Mouse (Mus musculus) fat pad, adult 2 months (tissue): ENCODE results near the gene Kcnn3.

Experiments used
- DNase-seq: peaks from one replicate; pipeline ENCODE4 v3.0.0-alpha.2; 2011; ENCODE audit warnings: low read depth, low spot score; ENCODE audit errors: extremely low read depth

Kcnn3 gene

DNA sequence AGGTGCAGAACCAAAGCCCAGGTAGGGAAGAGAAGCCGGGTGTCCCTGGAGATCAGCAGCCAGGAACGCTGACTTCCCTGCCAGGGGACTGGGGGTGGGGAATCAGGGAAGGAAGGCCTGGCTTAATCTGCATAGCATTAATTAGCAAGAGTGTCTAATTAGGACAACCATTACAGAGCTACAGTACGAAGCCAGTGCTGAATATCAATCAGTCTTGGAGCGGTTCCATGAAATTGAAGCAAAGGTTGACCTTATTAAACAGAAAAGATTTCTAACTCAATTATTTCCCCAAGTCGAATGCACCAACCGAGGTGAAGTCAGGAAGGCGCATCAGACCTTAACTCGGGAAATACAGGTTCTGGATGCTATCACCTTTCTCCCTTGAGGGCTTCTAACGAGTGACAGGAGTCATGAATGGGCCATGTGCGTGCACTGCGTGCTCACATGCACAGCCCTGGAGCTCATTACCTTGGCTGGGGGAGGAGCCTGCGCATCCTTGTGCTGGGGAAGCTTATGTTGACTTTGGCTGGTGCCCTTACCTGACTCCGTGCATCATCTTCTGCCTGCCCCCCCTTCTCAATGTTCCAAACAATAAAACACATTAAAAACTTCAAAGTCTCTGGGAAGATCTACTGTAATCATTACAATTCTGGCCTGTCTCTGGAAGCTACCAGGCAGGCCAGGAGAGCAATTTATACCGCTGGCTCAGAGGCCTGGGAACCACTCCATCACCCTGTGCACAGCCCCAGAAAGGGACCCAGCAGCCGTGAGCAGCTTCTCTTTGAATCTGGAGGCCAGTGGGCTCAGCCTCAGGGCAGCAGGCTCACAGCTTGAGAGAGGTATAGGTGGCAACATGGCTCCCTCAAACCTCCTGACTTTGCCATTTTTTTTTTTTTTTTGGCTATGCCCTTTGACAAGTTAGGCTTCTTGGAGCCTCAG is 39.3 kb downstream of the Kcnn3 start:
- no peak for DNase-seq

DNA sequence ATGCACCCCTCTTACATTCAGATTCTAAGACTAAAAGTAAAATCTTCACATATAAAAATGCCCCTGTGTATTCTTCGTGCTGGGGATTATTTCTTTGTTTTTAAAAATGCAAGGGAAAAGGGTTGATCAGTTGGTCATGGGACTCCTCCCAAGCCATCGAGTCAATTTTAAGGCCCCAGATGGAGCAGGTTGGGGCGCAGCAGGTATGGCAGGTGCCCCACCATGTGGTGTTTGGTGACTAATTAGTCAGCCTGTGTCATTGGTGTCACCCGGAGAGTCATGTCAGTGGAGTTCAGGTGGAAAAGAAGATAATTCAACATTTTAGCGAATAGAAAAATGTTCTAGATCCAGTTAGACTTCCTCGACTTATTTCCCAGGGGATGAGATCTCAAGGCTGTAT is 41.4 kb downstream of the Kcnn3 start:
- no peak for DNase-seq

DNA sequence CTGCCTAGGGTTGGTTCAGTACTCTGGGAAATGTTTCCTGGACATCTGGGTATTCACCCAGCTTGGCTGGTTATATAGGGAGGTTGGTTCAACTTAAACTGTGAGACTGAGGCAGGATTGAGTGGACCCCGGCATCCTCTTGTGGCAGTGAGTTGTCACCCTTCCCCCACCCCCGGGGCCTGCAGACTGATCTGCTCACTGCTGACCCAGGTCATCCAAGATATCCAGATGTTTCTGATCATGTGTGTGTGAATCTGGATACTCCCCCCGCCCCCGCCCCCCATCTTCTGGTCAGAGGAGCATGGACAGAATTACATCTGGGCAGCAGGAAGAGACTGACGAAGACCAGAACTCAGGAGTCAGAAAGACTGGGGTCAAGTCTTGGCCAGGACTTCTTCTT is 45.4 kb downstream of the Kcnn3 start:
- no peak for DNase-seq

DNA sequence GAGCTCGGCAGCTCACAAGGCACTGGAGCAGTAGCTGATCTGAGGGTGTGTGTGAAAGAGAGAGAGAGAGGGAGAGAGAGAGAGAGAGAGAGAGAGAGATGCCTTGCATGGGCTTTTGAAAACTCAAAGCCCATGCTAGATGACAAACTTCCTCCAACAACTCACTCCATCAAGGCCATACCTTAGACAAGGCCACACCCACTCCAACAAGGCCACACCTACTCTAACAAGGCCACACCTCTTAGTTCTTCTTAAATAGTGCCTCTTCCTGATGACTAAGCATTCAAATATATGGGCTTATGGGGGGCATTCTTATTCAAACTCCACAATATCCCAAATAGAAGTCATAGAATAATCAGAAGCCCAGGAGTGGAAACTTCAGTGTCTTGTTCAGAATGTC is 49.1 kb downstream of the Kcnn3 start:
- DNase-seq, result no peak

DNA sequence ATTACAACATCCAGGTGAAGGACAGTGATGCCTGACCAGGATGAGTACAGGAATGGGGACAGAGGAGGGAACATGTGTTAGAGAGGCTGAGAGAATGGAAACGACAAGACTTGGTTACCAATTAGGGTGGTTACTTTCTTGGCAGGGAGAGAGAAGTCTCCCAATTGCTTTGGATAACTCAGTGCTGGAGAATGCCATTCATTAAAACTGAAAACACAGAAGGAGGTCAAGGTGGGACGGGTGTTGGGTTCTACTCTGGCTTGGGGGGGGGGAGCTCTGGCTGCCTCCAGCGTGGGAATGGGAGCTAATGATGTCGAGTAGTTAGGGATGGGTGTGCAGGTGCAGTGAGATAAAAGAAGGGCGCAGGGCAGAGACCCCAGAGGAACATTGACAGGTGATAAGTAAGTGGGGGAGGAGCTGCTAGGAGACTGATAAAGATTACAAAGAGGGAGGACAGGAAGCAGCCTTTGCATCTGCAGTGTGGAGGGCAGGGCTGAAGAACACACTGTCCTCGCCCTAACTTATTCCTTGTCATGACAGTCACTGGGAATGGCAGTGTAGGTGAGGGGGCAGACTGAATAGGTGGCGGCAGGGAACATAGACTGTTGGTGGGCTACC is 49.9 kb downstream of the Kcnn3 start:
- no peak for DNase-seq

DNA sequence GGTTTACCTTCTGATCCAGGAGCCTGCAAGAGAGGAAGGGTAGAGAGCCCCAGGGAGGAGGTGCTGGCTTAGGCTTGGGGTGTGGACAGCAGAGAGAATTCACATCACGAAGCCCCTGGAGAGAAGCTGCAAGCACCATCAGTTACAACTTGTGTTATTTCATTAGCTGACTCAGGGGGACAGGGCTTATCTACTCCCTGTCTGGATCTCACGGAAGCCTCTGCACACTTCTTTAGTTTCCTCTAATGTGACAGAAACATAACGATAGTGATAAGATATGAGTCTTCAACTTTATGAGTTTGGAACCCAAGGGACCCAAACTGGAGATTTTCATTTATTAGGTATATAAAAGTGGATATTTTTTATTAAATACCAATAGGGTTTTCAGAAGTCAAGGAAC is 50.4 kb downstream of the Kcnn3 start:
- DNase-seq, result no peak

DNA sequence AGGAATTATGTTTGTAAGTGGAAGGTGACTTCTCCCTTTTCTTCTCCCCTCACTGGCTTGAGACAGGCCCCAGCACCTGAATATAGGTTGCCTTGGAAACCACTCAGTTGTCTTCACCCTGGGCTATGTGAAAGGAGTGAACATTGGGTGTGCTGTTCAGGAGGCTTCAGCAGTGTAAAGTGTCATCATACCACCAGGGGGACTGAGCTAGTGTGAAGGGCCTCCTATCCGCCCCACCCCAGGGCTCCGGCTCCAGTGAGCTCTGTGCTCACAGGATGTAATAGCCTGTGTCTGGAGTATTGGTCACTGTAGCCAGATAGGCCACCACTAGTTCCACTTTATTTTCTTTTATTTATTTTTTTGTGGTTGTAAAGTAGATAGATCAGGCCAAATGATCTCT is 54.3 kb downstream of the Kcnn3 start:
- DNase-seq, result no peak

DNA sequence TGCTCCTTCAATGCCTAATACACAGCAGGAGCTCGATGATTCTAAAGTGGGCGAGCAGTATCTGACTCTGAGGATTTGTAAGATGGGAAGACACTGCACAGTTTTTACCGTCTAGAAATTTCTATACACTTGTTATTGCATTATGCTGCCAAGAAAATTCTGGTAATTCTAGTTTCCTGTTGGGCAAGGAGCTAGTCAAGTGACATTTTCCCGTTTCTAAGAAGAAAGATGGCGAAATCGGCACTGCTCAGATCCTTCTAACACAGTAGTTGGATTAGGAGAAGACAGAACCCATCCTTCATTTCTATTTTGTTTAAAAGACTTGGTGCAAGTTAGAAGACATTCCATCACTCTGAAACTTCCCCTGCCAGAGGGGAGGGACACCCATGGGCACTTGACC is 56.4 kb downstream of the Kcnn3 start:
- peak; percentile 79 for DNase-seq

DNA sequence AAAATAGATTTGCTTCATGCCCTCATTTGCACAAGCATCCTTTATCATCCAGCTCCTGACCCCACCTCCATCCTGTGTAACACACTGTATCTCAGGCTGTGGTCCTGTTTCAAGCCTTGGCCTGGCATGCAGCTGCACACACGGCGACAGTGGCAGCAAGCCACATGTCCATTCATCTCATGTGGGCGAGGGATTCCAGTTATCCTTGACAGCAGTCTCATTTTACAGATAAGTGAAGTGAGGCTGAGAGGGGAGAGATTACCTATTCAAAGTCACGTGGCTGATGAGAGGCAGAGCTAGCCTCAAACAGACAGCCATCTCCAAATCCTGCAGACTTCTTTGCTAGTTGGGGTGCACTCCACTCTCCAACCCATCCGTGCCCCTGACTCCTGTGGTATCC is 57.2 kb downstream of the Kcnn3 start:
- no peak for DNase-seq

DNA sequence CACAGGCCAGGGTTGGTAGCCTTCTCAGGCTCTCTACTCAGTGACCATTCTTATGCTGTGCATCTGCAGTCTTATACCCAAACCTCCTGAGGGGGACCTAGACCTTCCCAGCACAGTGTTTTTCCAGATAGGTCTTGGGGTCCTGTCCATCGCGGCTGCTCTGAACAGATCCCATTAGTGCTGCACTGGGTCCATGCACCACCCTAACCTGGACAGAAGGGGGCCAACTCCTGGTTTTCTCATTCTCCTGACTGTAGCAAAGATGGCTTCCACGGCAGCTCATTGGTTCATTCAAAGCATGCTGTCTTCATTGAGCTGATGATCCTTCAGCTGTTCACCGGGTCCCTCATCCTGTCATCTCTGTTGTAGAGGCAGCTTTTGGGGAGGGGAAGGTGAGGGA is 58.1 kb downstream of the Kcnn3 start:
- DNase-seq, result no peak

DNA sequence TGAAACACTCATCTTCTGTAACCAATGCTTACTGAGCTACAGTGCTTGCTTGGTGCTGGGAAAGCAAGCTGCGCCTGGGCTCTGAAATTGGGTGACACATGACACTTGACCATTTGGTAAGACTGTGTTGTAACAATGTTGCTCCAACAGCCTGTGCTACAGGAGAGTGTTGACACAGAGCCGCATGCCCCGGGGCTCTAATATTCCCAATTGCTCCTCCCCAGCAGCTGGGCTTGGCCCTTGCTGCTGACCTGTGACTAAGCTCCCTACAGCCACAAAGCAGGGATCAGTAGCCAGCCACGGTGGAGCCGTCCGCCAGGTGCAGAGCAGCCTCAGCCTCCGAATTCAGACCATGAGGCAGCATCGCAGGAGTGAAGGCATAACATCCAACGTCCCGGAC is 58.8 kb downstream of the Kcnn3 start:
- DNase-seq, result peak; percentile 74

DNA sequence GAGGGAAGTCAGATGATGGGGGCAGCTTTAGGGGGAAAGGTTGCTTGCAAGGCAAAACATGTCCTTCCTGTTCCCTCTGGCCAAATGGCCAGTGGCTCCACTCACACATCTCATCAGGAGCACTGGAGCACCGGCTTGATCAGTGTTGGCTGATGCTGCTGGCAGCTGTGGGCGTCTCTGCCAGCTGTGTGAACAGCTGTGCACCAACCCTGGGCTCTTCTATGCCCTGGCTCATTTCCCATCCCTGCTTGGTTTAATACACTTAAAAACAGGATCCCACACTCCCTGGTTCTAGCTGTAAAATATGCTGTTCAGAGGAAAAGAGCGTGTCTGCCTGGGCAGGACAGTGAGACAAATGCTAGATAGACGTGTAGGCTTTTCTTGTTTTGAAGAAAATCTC is 64.3 kb downstream of the Kcnn3 start:
- DNase-seq, result no peak

DNA sequence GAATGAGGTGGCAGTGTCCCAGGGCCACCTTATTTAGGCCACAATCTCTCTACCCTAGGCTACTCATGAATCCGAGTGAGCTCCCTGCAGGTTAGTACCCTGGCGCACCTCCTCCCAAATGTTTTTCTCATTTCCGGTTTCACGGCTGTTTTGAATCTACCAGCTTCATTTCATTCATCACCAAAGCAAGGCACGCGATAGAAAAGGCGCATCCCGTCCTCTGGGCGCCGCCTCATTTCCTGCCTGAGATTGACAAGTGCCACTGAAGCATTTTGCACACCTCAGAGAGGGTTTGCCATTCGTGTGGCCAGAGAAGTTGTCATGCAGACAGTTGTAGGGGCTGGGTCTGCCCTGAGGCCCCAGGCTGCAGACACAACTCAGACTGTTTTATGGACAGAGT is 68.5 kb downstream of the Kcnn3 start:
- no peak for DNase-seq

DNA sequence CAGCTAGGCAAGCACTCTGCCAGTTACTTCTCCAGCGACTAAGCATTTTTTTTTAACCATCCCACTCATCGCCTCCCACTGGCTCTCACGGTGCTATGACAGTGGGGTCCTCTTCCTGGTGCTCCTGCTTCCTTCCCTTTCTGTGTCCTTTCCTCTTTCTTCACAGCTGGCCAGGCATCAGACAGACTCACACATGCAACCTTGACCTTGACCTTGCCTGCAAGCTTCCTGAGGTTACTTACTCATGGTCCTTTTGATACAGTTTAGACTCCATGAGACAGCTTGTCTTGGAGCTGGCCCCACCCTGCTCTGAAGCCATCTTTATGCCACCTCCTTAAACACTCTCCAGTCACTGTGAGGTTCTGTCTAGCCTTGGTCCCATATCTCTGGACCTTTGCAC is 69.4 kb downstream of the Kcnn3 start:
- DNase-seq, result no peak

DNA sequence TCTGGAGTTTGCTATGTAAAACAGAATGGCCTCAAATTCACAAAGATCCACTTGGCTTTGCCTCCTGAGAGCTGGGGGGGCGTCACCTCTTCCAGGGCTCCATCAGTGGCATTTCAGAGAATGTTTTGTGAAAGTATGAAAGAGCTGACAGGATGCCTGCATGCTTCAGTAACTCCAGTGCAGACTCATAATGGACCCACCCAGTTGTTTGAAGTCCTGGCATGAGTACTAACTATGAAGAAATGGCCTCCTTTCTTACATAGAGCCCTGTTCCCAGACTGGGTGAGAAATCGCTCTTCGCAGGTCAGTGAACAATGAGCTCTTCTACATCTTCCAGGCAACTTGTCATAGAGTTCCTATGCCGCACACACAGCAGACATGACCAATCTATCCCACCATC is 70.4 kb downstream of the Kcnn3 start:
- DNase-seq, result no peak

DNA sequence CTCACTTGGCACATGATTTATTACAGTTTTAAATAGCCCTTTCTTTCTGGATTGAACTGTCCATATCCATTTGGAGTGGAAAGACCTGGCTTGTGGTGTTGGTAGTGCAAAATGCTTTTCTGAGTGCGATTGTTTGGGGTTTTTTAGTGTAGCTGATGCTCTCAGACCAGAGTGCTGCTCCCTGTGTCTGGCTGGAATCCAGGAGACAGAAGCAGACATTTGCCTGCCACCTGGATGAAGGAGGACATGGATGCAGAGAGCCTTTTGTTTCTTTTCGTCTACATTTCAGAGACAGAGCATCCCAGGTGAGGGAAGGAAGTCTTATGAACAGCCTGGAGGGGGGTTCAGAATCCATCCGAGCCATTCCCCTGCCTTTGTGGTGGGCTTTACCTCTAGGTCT is 71.5 kb downstream of the Kcnn3 start:
- no peak for DNase-seq

DNA sequence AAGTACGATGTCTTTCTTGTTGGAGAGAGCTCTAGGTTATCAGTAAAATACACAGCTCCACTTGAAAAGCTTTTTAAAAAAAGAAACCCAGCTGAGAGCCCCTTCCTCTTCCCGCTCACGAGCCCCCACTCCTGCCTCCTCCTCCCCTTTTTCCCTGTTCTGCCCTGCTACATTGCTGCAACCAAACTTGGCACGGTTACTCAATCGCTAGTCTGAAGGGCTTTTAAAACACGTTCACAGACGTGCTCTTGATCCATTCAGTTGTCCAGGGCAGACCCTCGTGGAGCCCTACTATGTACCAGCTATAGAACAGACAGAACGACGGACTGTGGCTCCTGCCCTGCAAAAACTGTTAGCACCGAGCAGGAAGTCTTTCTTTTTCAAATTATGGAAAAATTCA is 72.8 kb downstream of the Kcnn3 start:
- DNase-seq, result no peak

DNA sequence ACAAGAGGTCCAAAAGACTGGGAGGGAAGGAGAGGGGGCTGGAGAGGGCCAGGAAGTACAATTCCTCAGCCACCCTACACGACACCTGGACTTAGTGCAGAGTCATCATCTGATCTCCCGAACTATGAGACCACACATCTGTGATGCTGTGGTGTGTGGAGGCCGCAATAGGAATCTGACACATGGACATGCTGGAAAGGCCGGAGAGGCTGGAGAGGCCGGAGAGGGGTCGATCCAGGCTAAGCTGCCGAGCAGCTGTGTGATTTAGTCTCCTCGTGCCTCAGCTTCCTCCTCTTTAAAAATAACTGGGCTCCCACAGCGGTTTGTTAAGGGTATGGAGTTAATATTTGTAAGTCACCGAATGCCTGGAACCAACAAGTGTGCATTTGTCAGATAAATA is 73.6 kb downstream of the Kcnn3 start:
- DNase-seq, result no peak

DNA sequence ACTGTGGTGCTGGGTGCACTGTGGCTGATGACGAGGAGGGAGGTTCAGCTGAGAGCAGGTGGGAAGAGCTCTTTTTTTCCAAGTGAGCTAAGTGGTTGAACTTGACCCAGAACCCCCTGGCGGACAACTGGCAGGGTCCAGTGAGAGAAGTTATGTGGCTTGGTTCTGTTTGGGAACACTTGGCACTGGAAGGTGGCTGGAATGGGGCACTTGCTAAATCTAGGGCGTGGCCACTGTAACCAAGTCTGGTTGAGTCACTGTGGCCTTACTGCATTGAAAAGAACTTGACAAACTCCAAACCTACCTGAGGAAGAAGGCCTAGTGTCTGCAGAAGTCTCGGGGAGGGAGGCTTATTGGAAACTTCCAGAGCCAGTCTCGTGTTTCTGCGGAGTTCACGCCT is 78.4 kb downstream of the Kcnn3 start:
- no peak for DNase-seq

DNA sequence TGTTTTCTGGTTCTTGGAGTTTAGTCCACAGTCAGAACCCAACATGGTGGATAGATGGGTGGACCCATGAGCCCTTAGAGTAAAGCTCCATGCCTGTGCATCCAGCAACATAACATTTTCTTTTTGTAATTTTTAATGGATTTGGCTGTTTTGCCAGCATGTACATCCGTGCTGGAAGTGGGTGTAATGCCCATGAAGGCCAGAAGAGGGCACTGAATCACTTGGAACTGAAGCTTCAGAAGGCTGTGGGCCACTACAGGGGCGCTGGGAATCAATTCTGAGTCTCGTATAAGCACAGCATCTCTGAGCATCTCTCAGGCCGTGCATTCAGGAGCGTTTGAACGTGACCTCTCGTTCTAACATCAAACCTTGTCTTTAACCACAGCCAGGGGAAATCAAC is 79.0 kb downstream of the Kcnn3 start:
- no peak for DNase-seq

DNA sequence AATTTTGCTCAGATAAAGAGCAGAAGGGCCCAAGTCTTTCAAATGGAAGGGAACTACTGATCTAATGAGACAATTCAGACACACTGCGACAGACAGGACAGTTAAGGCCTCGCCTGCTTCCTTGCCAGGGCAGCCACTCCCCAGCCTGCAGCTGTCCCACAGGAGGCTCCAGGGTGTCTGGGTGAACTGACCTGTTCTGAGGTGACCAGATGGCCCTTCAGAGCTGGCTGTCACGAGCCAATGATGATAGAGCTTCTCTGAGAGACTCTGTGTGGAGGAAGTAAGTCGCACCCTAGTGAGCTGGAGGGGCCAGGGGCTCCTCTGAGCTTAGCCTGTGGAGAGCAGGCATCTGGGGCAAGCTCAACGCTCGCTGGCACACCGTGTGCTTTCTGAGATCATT is 81.1 kb downstream of the Kcnn3 start:
- no peak for DNase-seq

DNA sequence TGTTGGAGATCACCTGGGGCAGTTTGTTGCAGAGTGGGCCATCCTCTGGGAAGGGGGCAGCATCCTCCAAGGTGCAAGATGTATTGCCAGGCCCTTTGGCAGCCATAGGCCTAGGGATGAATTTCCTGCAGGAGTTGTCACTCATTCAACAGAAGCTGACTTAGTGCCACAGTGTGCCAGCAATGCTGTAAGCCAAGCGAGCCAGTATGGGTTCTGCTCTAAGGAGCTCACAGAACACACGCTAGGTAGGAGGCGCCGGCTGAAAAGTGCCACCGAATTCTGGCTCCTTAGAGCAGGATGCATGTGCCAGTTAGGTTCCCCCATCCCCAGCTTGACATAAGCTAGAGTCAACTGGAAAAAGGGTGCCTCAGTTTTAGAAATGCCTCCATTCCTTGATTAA is 83.3 kb downstream of the Kcnn3 start:
- no peak for DNase-seq

DNA sequence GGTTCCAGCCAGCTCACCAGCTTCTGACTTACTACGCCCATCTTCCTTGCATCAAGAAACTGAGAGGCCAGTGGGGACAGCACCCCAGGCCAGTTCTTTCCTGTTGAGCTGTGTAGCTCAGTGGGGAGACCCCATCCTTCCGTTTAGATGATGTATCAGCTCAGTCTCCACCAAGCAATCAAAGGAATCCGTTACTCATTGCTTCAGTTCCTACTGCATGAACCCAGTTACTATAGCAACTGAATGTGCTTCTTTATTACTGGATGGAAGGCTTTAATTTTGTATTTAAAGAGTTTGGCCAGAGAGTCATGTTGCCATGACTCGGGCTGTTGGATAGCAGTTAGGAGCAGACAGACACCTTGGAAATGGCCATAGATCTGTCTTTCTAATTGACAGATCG is 85.3 kb downstream of the Kcnn3 start:
- no peak for DNase-seq
